Mouse (Mus musculus): ENCODE data around the gene Carnmt1. TPM values are rescaled to one million over a fixed set of nuclear protein-coding genes. Genes with fewer than 3 reads are reported as not detected.
A peak's percentile ranks its signal among the peaks of the same experiment; 100 is the strongest.

Carnmt1 gene
- polyA plus RNA-seq, 1 experiment from 2014 or later: 35.9 TPM

DNA sequence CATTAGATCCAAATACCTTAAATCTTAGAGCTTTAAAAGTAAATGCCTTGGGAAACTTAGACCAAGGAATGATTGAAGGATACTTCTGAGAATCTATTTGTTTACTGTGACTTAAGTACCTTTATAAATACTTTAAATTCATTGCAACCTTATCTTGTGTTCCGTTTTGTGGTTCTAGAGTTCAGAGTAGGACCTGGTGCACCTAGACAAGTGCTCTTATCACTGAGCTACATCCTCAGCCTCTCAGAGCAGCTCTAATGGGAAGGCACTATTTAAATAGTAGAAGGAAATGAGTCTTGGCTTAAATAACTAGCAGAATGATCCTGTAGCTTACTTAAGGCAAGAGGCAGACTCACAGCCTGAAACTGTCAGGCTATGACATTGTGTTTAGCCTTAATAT, 25.0 kb downstream of the Carnmt1 start:
- H3K27me3 ChIP-seq (ENCODE audit: insufficient read depth, low read length): no peaks in the 10 kb centered on the region
- WGBS: 86% methylated on average over 1 of the region's 1 CpGs
- no peak overlapping the region for H3K4me3 ChIP-seq (replicated peaks; ENCODE audit: low read depth, low read length)
- H3K9me3 ChIP-seq (replicated peaks; ENCODE audit: low read length): no peaks in the 10 kb centered on the region
- no peak overlapping the region for H3K27ac ChIP-seq
- DNase-seq (ENCODE audit: low spot score) (no peak), ATAC-seq (replicated peaks; ENCODE audit: low FRiP score, low read depth) (no peak)
- H3K4me1 ChIP-seq (replicated peaks; ENCODE audit: insufficient read depth, low read length): no peaks in the 10 kb centered on the region
- H3K9ac ChIP-seq (ENCODE audit: low read depth, low read length): no peak overlapping the region
- H3K4me2 ChIP-seq (ENCODE audit: low read length): no peak overlapping the region
- no peak for TF ChIP-seq CTCF (IDR thresholded peaks at IDR 0.05; ENCODE audit: low read depth)
- H3K36me3 ChIP-seq (ENCODE audit: insufficient read depth, low read length): peaks cover 4% of the 10 kb centered on the region; the same call in 1 of the 2 replicates

DNA sequence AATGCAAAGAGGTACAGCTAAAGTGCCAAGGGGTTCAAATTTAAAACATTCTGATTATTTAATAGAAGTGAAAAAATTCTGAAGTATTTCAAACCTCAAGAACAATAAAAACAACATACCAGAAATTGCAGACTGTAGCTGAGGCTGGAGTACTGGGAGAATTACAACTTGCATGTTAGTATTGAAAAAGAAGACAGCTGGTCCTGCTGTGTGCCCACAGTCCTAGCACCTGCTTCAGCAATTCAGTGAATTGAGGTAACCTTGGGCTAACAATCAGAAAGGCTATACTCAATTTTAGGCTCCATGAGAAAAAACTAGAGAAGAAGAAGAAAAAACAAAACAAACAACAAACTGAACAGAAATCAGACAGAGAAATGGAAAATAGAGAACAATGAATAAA, 37.5 kb downstream of the Carnmt1 start:
- Histone ChIP-seq H3K27ac (no peak overlapping the region), H3K4me3 (replicated peaks; ENCODE audit: low read depth, low read length) (no peak overlapping the region), H3K9me3 (replicated peaks; ENCODE audit: low read length) (no peaks in the 10 kb centered on the region), H3K4me1 (replicated peaks; ENCODE audit: insufficient read depth, low read length) (no peaks in the 10 kb centered on the region), H3K36me3 (ENCODE audit: insufficient read depth, low read length) (no peaks in the 10 kb centered on the region), H3K4me2 (ENCODE audit: low read length) (no peak overlapping the region), H3K9ac (ENCODE audit: low read depth, low read length) (no peak overlapping the region), H3K27me3 (ENCODE audit: insufficient read depth, low read length) (no peaks in the 10 kb centered on the region)
- DNase-seq (ENCODE audit: low spot score) (no peak), ATAC-seq (replicated peaks; ENCODE audit: low FRiP score, low read depth) (no peak)
- no peak for TF ChIP-seq CTCF (IDR thresholded peaks at IDR 0.05; ENCODE audit: low read depth)

GRCm38 (mm10) chr19:18710903-18711302, 40.3 kb downstream of the Carnmt1 start:
- Histone ChIP-seq H3K27ac (no peak overlapping the region), H3K9me3 (replicated peaks; ENCODE audit: low read length) (no peaks in the 10 kb centered on the region), H3K4me2 (ENCODE audit: low read length) (no peak overlapping the region), H3K9ac (ENCODE audit: low read depth, low read length) (no peak overlapping the region), H3K27me3 (ENCODE audit: insufficient read depth, low read length) (no peaks in the 10 kb centered on the region), H3K4me1 (replicated peaks; ENCODE audit: insufficient read depth, low read length) (peaks cover 5% of the 10 kb centered on the region; the same call in 1 of the 2 replicates), H3K36me3 (ENCODE audit: insufficient read depth, low read length) (no peaks in the 10 kb centered on the region), H3K4me3 (replicated peaks; ENCODE audit: low read depth, low read length) (no peak overlapping the region)
- WGBS: 81% methylated on average over 6 of the region's 6 CpGs
- TF ChIP-seq CTCF (IDR thresholded peaks at IDR 0.05; ENCODE audit: low read depth): no peak
- ATAC-seq (replicated peaks; ENCODE audit: low FRiP score, low read depth): no peak
- no peak for DNase-seq (ENCODE audit: low spot score)

- no peaks in the 10 kb centered on the region for H3K27me3 ChIP-seq (ENCODE audit: insufficient read depth, low read length)
- no peaks in the 10 kb centered on the region for H3K36me3 ChIP-seq (ENCODE audit: insufficient read depth, low read length)
- peaks cover 5% of the 10 kb centered on the region; the same call in 1 of the 2 replicates for H3K4me1 ChIP-seq (replicated peaks; ENCODE audit: insufficient read depth, low read length)
- WGBS: 84% methylated on average over 9 of the region's 9 CpGs
- H3K9me3 ChIP-seq (replicated peaks; ENCODE audit: low read length): no peaks in the 10 kb centered on the region
- H3K4me3 ChIP-seq (replicated peaks; ENCODE audit: low read depth, low read length): no peak overlapping the region
- H3K4me2 ChIP-seq (ENCODE audit: low read length): no peak overlapping the region
- no peak for TF ChIP-seq CTCF (IDR thresholded peaks at IDR 0.05; ENCODE audit: low read depth)
- DNase-seq (ENCODE audit: low spot score): no peak
- H3K9ac ChIP-seq (ENCODE audit: low read depth, low read length): no peak overlapping the region
- ATAC-seq (replicated peaks; ENCODE audit: low FRiP score, low read depth): no peak
- no peak overlapping the region for H3K27ac ChIP-seq
Measured at GRCm38 (mm10) chr19:18711589-18711988, 41.0 kb downstream of the Carnmt1 start.

- DNase-seq (ENCODE audit: low spot score) (peak; percentile 18), ATAC-seq (replicated peaks; ENCODE audit: low FRiP score, low read depth) (no peak)
- Histone ChIP-seq H3K4me1 (replicated peaks; ENCODE audit: insufficient read depth, low read length) (peaks cover 5% of the 10 kb centered on the region; the same call in 1 of the 2 replicates), H3K9ac (ENCODE audit: low read depth, low read length) (peak overlapping the region; percentile 76), H3K4me2 (ENCODE audit: low read length) (peak overlapping the region; percentile 69), H3K36me3 (ENCODE audit: insufficient read depth, low read length) (no peaks in the 10 kb centered on the region), H3K4me3 (replicated peaks; ENCODE audit: low read depth, low read length) (peak overlapping the region; percentile 77), H3K27me3 (ENCODE audit: insufficient read depth, low read length) (no peaks in the 10 kb centered on the region), H3K9me3 (replicated peaks; ENCODE audit: low read length) (no peaks in the 10 kb centered on the region), H3K27ac (peak overlapping the region; percentile 94)
- 58% methylated on average over 16 of the region's 16 CpGs for WGBS
- TF ChIP-seq CTCF (IDR thresholded peaks at IDR 0.05; ENCODE audit: low read depth): no peak
Measured at GRCm38 (mm10) chr19:18712153-18712865, 41.7 kb downstream of the Carnmt1 start.

GRCm38 (mm10) chr19:18712866-18713300, 42.3 kb downstream of the Carnmt1 start, which contains the start of gene D030056L22Rik:
TSS of gene D030056L22Rik (plus strand) at chr19:18713193.
- H3K4me1 ChIP-seq (replicated peaks; ENCODE audit: insufficient read depth, low read length): peaks cover 5% of the 10 kb centered on the region; the same call in 1 of the 2 replicates
- TF ChIP-seq CTCF (IDR thresholded peaks at IDR 0.05; ENCODE audit: low read depth): peak; percentile 83
- no peaks in the 10 kb centered on the region for H3K27me3 ChIP-seq (ENCODE audit: insufficient read depth, low read length)
- WGBS: under 1% methylated on average over 48 of the region's 49 CpGs
- DNase-seq (ENCODE audit: low spot score) (peak; percentile 97), ATAC-seq (replicated peaks; ENCODE audit: low FRiP score, low read depth) (peak; percentile 99)
- peak within 1 kb of the TSS; percentile 94 for H3K27ac ChIP-seq
- H3K4me3 ChIP-seq (replicated peaks; ENCODE audit: low read depth, low read length): peak within 1 kb of the TSS; percentile 77
- H3K9me3 ChIP-seq (replicated peaks; ENCODE audit: low read length): no peaks in the 10 kb centered on the region
- no peaks in the 10 kb centered on the region for H3K36me3 ChIP-seq (ENCODE audit: insufficient read depth, low read length)
- H3K9ac ChIP-seq (ENCODE audit: low read depth, low read length): peak within 1 kb of the TSS; percentile 76
- peak within 1 kb of the TSS; percentile 69 for H3K4me2 ChIP-seq (ENCODE audit: low read length)
